Mouse (Mus musculus): Measurements from ENCODE around the gene Nfkbib. TPM values are rescaled to one million over a fixed set of nuclear protein-coding genes. Genes with fewer than 3 reads are reported as not detected.

Gene Nfkbib
- total and polyA plus RNA-seq, 3 experiments: 30.5 to 101 (median 59.3) TPM

DNA sequence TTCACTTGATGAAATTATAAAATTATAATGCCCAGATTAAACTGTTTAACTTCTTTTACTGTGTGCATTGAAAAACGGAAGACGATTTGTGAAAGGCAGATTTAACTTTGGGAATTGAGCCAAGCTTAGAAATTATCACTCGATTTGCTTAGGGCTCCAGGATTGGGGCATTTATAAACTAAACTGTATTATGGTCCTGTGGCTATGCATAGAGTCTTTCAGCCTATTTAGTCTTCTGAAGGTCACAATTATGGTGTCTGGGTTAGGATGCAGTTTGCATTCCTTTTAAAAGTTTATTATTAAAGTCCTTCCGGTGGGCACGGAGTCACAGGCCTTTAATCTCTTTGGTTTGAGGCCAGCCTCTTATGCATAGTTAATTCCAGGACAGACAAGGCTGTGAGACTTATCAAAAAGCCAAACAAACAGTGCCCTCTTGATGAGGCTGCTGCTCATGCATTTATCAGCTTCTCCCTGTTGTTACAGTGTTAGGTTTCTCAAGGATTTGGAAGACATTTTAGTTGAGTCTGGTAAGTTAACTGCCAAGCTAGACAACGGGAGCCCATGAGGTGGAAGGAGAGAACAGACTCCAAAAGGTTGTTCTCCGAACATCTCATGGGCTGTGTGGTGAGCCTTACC is 44.4 kb upstream of the Nfkbib start:
- Histone ChIP-seq H3K4me1 (ENCODE audit: control insufficient read depth in 1 of 2, insufficient read depth in 2 of 2) (peaks cover 11 to 57% of the 10 kb centered on the region in 2 experiments), H3K36me3 (replicated peaks in 1 of 2; ENCODE audit: control insufficient read depth in 1 of 2, insufficient read depth in 1 of 2, low read length in 1 of 2) (peaks cover 44 to 50% of the 10 kb centered on the region in 2 experiments), H3K4me2 (ENCODE audit: insufficient read depth, low read depth, poor library complexity, severe bottlenecking) (peak overlapping the region; percentile 90), H3K79me2 (replicated peaks; ENCODE audit: control insufficient read depth, extremely low read depth, insufficient read depth, poor library complexity, severe bottlenecking) (peaks cover 55% of the 10 kb centered on the region), H3K4me3 (replicated peaks in 1 of 3; ENCODE audit: low read depth in 2 of 3, low read length in 2 of 3, poor library complexity in 1 of 3) (peak overlapping the region; percentile 74 to 96 (median 78)), H3K9me3 (replicated peaks; ENCODE audit: low read length) (no peaks in the 10 kb centered on the region), H3K27ac (ENCODE audit: insufficient read depth, low read depth) (peak overlapping the region; percentile 55; the same call in 1 of the 2 replicates), H3K9ac (ENCODE audit: insufficient read depth, low read depth) (peak overlapping the region; percentile 100), H3K27me3 (replicated peaks) (no peaks in the 10 kb centered on the region)
- in situ Hi-C loops (cut with MboI; ENCODE audit: low pct_ligation_motif_present, low pct_unique_long_range_greater_than_20kb, low sequenced_read_pairs) (no loop called here), dilution Hi-C loops (cut with MboI; ENCODE audit: extremely low pct_ligation_motif_present, extremely low pct_unique_long_range_greater_than_20kb, low sequenced_read_pairs) (no loop called here)
- no peak for DNase-seq (ENCODE audit: extremely low read depth)
- TF ChIP-seq ZNF384 (IDR thresholded peaks at IDR 0.05; ENCODE audit: low read depth, low read length) (no peak), CHD1 (IDR thresholded peaks at IDR 0.05; ENCODE audit: low read depth, low read length) (0 out of 2 replicates have a peak, but pooled peaks have one; percentile 16), POLR2AphosphoS2 (IDR thresholded peaks at IDR 0.05; ENCODE audit: low read depth, low read length) (peak; percentile 4; the same call in 1 of the 2 replicates)

DNA sequence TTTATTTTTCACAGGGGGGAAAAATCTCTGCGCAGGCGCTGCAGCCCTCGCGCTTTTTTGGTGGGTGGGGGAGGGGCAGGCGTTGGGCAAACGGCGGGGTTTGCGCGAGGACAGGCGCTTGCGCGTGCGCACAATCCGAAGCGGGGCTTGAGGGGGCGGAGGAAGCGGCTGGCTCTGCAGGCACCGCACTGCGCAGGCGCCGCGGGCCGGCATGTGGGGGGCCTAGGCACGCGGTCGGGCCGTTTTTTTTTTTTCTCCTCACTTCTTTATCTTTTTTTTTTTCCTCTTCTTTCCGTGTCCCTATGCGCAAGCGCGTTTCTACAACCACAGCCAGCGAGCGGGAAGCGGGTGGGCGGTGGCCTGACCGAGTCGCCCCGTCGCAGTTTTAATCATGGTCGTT is 43.9 kb upstream of the Nfkbib start:
- Histone ChIP-seq H3K4me1 (ENCODE audit: control insufficient read depth in 1 of 2, insufficient read depth in 2 of 2) (peaks cover 9 to 53% of the 10 kb centered on the region in 2 experiments), H3K79me2 (replicated peaks; ENCODE audit: control insufficient read depth, extremely low read depth, insufficient read depth, poor library complexity, severe bottlenecking) (peaks cover 49% of the 10 kb centered on the region), H3K36me3 (replicated peaks in 1 of 2; ENCODE audit: control insufficient read depth in 1 of 2, insufficient read depth in 1 of 2, low read length in 1 of 2) (peaks cover 40 to 44% of the 10 kb centered on the region in 2 experiments), H3K27ac (ENCODE audit: insufficient read depth, low read depth) (peak overlapping the region; percentile 93; the same call in 1 of the 2 replicates), H3K4me3 (replicated peaks in 1 of 3; ENCODE audit: low read depth in 2 of 3, low read length in 2 of 3, poor library complexity in 1 of 3) (peak overlapping the region; percentile 74 to 96 (median 78)), H3K9me3 (replicated peaks; ENCODE audit: low read length) (no peaks in the 10 kb centered on the region), H3K4me2 (ENCODE audit: insufficient read depth, low read depth, poor library complexity, severe bottlenecking) (0 out of 2 replicates have a peak overlapping the region, but pooled peaks have one; percentile 90), H3K9ac (ENCODE audit: insufficient read depth, low read depth) (peak overlapping the region; percentile 100), H3K27me3 (replicated peaks) (no peaks in the 10 kb centered on the region)
- dilution Hi-C loops (cut with MboI; ENCODE audit: extremely low pct_ligation_motif_present, extremely low pct_unique_long_range_greater_than_20kb, low sequenced_read_pairs) (no loop called here), in situ Hi-C loops (cut with MboI; ENCODE audit: low pct_ligation_motif_present, low pct_unique_long_range_greater_than_20kb, low sequenced_read_pairs) (no loop called here)
- TF ChIP-seq MXI1 (IDR thresholded peaks at IDR 0.05; ENCODE audit: low read depth, low read length): peak; percentile 91
- peak; percentile 66; the same call in 1 of the 2 replicates for TF ChIP-seq HCFC1 (IDR thresholded peaks at IDR 0.05; ENCODE audit: low read depth, low read length)
- TF ChIP-seq SIN3A (IDR thresholded peaks at IDR 0.05; ENCODE audit: low read length): peak; percentile 66; the same call in 1 of the 2 replicates
- peak; percentile 86 for TF ChIP-seq BHLHE40 (IDR thresholded peaks at IDR 0.05; ENCODE audit: low read depth, low read length)
- TF ChIP-seq NELFE (IDR thresholded peaks at IDR 0.05; ENCODE audit: low read depth, low read length): peak; percentile 41; the same call in 1 of the 2 replicates
- peak; percentile 3; the same call in 1 of the 2 replicates for TF ChIP-seq POLR2A (IDR thresholded peaks at IDR 0.05; ENCODE audit: low read depth, low read length)
- TF ChIP-seq TBP (conservative IDR thresholded peaks at IDR 0.05; ENCODE audit: low read depth, low read length): no peak
- no peak for TF ChIP-seq PAX5 (IDR thresholded peaks at IDR 0.05; ENCODE audit: low read length)
- peak; percentile 87; the same call in 1 of the 2 replicates for TF ChIP-seq POLR2AphosphoS2 (IDR thresholded peaks at IDR 0.05; ENCODE audit: low read depth, low read length)
- peak; percentile 96 for TF ChIP-seq MAX (IDR thresholded peaks at IDR 0.05; ENCODE audit: low read length)
- TF ChIP-seq RAD21 (IDR thresholded peaks at IDR 0.05; ENCODE audit: low read depth, low read length): no peak
- peak; percentile 64; the same call in 1 of the 2 replicates for TF ChIP-seq ELF1 (IDR thresholded peaks at IDR 0.05; ENCODE audit: low read depth, low read length)
- TF ChIP-seq E2F4 (IDR thresholded peaks at IDR 0.05; ENCODE audit: insufficient replicate concordance, low read depth, low read length): peak; percentile 77; the same call in 1 of the 2 replicates
- TF ChIP-seq MEF2A (IDR thresholded peaks at IDR 0.05; ENCODE audit: borderline replicate concordance, low read depth, low read length): 0 out of 2 replicates have a peak, but pooled peaks have one; percentile 13
- TF ChIP-seq TCF12 (IDR thresholded peaks at IDR 0.05; ENCODE audit: low read depth, low read length): no peak
- no peak for TF ChIP-seq USF2 (conservative IDR thresholded peaks at IDR 0.05; ENCODE audit: low read depth, low read length)
- peak; percentile 65; the same call in 1 of the 2 replicates for TF ChIP-seq UBTF (IDR thresholded peaks at IDR 0.05; ENCODE audit: low read depth, low read length)
- TF ChIP-seq KAT2A (IDR thresholded peaks at IDR 0.05; ENCODE audit: insufficient replicate concordance, low read length): 0 out of 2 replicates have a peak, but pooled peaks have one; percentile 59
- peak; percentile 99 for TF ChIP-seq MYC (IDR thresholded peaks at IDR 0.05; ENCODE audit: low read depth, low read length)
- no peak; the same call in 1 of the 2 replicates for TF ChIP-seq ZKSCAN1 (IDR thresholded peaks at IDR 0.05; ENCODE audit: borderline replicate concordance, low read depth, low read length)
- TF ChIP-seq NRF1 (IDR thresholded peaks at IDR 0.05; ENCODE audit: low read depth, low read length): peak; percentile 91
- TF ChIP-seq MAZ (IDR thresholded peaks at IDR 0.05; ENCODE audit: low read depth, low read length): peak; percentile 56; the same call in 1 of the 2 replicates
- peak; percentile 100 for TF ChIP-seq ZNF384 (IDR thresholded peaks at IDR 0.05; ENCODE audit: low read depth, low read length)
- peak; percentile 94 for DNase-seq (ENCODE audit: extremely low read depth)
